Mouse (Mus musculus): ENCODE measurements at regions not wholly inside any gene's neighbourhood (a gene's known extent, or its start where the extent isn't known, plus 50 kb on each side); places are given as distances from the start of the nearest gene placed in this dataset.

GRCm38 (mm10) chr16:63311676-63312075 lies 457.6 kb downstream of the Pros1 start:
- no peak for TF ChIP-seq CTCF (IDR thresholded peaks at IDR 0.05; ENCODE audit: low read depth)
- TF ChIP-seq EP300 (IDR thresholded peaks at IDR 0.05; ENCODE audit: low read depth): no peak

Measured in liver, postnatal 0 days (tissue).